Mouse (Mus musculus) embryonic facial prominence, embryonic 15.5 days (tissue): ENCODE data around the gene Ppard. TPM values are rescaled to one million over a fixed set of nuclear protein-coding genes. Genes with fewer than 3 reads are reported as not detected.
"Not testable (repeated sequence)": the region's sequence is repeated elsewhere in the genome, so short reads cannot be mapped to it uniquely, and the experiment has no call there.

Experiments used
- ATAC-seq: fragments of 200-750 bp; cut with Nextera tagmentation; 2 replicates; pipeline ENCODE4 v1.8.0; 2017; ENCODE audit warnings: low read depth, moderate TSS enrichment; ENCODE audit not compliant: insufficient number of reproducible peaks, low FRiP score, low TSS enrichment
- H3K27ac ChIP-seq: fragments of 300-500 bp; sonication (generic); replicated peaks from 2 replicates; pipeline ENCODE4 v1.5.1; 2015; ENCODE audit warnings: mild to moderate bottlenecking, inconsistent platforms
- H3K27me3 ChIP-seq: fragments of 300-500 bp; sonication (generic); 2 replicates; pipeline ENCODE4 v1.6.1; 2015; ENCODE audit warnings: inconsistent platforms
- H3K36me3 ChIP-seq: fragments of 300-500 bp; sonication (generic); 2 replicates; pipeline ENCODE4 v1.6.1; 2015; ENCODE audit warnings: mild to moderate bottlenecking, inconsistent platforms
- H3K4me1 ChIP-seq: fragments of 300-500 bp; sonication (generic); 2 replicates; pipeline ENCODE4 v1.6.1; 2015; ENCODE audit warnings: inconsistent platforms
- H3K4me2 ChIP-seq: fragments of 300-500 bp; sonication (generic); replicated peaks from 2 replicates; pipeline ENCODE4 v1.6.1; 2015; ENCODE audit warnings: mild to moderate bottlenecking, inconsistent platforms
- H3K4me3 ChIP-seq: fragments of 300-500 bp; sonication (generic); replicated peaks from 2 replicates; pipeline ENCODE4 v1.5.1; 2015; ENCODE audit warnings: mild to moderate bottlenecking, inconsistent platforms
- H3K9ac ChIP-seq: fragments of 300-500 bp; sonication (generic); 2 replicates; pipeline ENCODE4 v1.6.1; 2015; ENCODE audit warnings: inconsistent platforms
- H3K9me3 ChIP-seq: fragments of 300-500 bp; sonication (generic); replicated peaks from 2 replicates; pipeline ENCODE4 v1.6.1; 2016; ENCODE audit warnings: inconsistent platforms
- WGBS: fragments of 180-500 bp; shearing (Covaris S2); methylation state at CpG from one replicate; pipeline ENCODE4 v1.1.7; 2015; 5-methylcytosine and 5-hydroxymethylcytosine counted together
- polyA plus RNA-seq: library from polyadenylated mRNA; unstranded; fragments of >200 nt; fragmentation: Nextera tagmentation; extraction: Ambion mirVana; gene quantifications from 2 replicates; pipeline ENCODE4 v1.2.1, GENCODE M21; 2015

Gene Ppard
- polyA plus RNA-seq, 1 experiment from 2014 or later = 3.2 TPM

- peak within 1 kb of the TSS; percentile 52 for H3K4me3 ChIP-seq
- peaks cover 6% of the 10 kb centered on the region for H3K36me3 ChIP-seq
- WGBS = 11% methylated on average over 26 of the region's 26 CpGs
- ATAC-seq = peak; percentile 91
- H3K9ac ChIP-seq = peak within 1 kb of the TSS; percentile 48
- no peaks in the 10 kb centered on the region for H3K9me3 ChIP-seq
- H3K27me3 ChIP-seq = no peaks in the 10 kb centered on the region
- peak within 1 kb of the TSS; percentile 84 for H3K4me2 ChIP-seq
- H3K4me1 ChIP-seq = peaks cover 33% of the 10 kb centered on the region
- H3K27ac ChIP-seq = peak within 1 kb of the TSS; percentile 91
These were observed 24.7 kb upstream of the Ppard start, which contains the start of gene Def6 for GRCm38 (mm10) chr17:28207591-28208313. Gene Def6, plus strand, starts transcription at chr17:28207778.

- Histone ChIP-seq H3K4me3 (peak overlapping the region; percentile 52), H3K36me3 (peaks cover 1% of the 10 kb centered on the region; the same call in 1 of the 2 replicates), H3K4me2 (peak overlapping the region; percentile 84), H3K27me3 (no peaks in the 10 kb centered on the region), H3K4me1 (peaks cover 33% of the 10 kb centered on the region), H3K27ac (peak overlapping the region; percentile 91; the same call in 1 of the 2 replicates), H3K9me3 (no peaks in the 10 kb centered on the region), H3K9ac (peak overlapping the region; percentile 48)
- 63% methylated on average over 8 of the region's 8 CpGs for WGBS
- no peak for ATAC-seq
These were observed 24.2 kb upstream of the Ppard start for GRCm38 (mm10) chr17:28208314-28208612.

- H3K9me3 ChIP-seq = no peaks in the 10 kb centered on the region
- ATAC-seq = no peak
- WGBS = 64% methylated on average over 4 of the region's 4 CpGs
- H3K4me3 ChIP-seq = no peak overlapping the region
- H3K27me3 ChIP-seq = no peaks in the 10 kb centered on the region
- H3K4me2 ChIP-seq = no peak overlapping the region
- no peaks in the 10 kb centered on the region for H3K36me3 ChIP-seq
- no peak overlapping the region for H3K9ac ChIP-seq
- H3K4me1 ChIP-seq = peaks cover 33% of the 10 kb centered on the region
- no peak overlapping the region for H3K27ac ChIP-seq
These were observed 22.9 kb upstream of the Ppard start for GRCm38 (mm10) chr17:28209457-28210110.

GRCm38 (mm10) chr17:28211921-28212341, 20.6 kb upstream of the Ppard start:
- no peak for ATAC-seq
- Histone ChIP-seq H3K4me2 (no peak overlapping the region), H3K36me3 (no peaks in the 10 kb centered on the region), H3K9ac (no peak overlapping the region), H3K27me3 (no peaks in the 10 kb centered on the region), H3K4me3 (no peak overlapping the region), H3K9me3 (no peaks in the 10 kb centered on the region), H3K27ac (no peak overlapping the region), H3K4me1 (peaks cover 26% of the 10 kb centered on the region)
- WGBS = 67% methylated on average over 6 of the region's 6 CpGs

- Histone ChIP-seq H3K36me3 (no peaks in the 10 kb centered on the region), H3K9ac (no peak overlapping the region), H3K9me3 (no peaks in the 10 kb centered on the region), H3K27me3 (no peaks in the 10 kb centered on the region), H3K4me1 (peaks cover 25% of the 10 kb centered on the region), H3K4me3 (no peak overlapping the region), H3K4me2 (no peak overlapping the region), H3K27ac (no peak overlapping the region)
- 52% methylated on average over 9 of the region's 9 CpGs for WGBS
- no peak for ATAC-seq
These were observed 20.1 kb upstream of the Ppard start for GRCm38 (mm10) chr17:28212391-28212790.

- no peaks in the 10 kb centered on the region for H3K27me3 ChIP-seq
- H3K9me3 ChIP-seq = no peaks in the 10 kb centered on the region
- peaks cover 24% of the 10 kb centered on the region for H3K4me1 ChIP-seq
- H3K4me3 ChIP-seq = no peak overlapping the region
- H3K9ac ChIP-seq = no peak overlapping the region
- WGBS = 32% methylated on average over 4 of the region's 4 CpGs
- H3K36me3 ChIP-seq = no peaks in the 10 kb centered on the region
- ATAC-seq = no peak
- H3K4me2 ChIP-seq = no peak overlapping the region
- no peak overlapping the region for H3K27ac ChIP-seq
These were observed 19.3 kb upstream of the Ppard start for GRCm38 (mm10) chr17:28213236-28213635.

GRCm38 (mm10) chr17:28216791-28217190, 15.7 kb upstream of the Ppard start:
- H3K27me3 ChIP-seq = no peaks in the 10 kb centered on the region
- ATAC-seq = no peak
- H3K9ac ChIP-seq = no peak overlapping the region
- no peak overlapping the region for H3K4me3 ChIP-seq
- H3K4me2 ChIP-seq = no peak overlapping the region
- H3K9me3 ChIP-seq = no peaks in the 10 kb centered on the region
- no peak overlapping the region for H3K27ac ChIP-seq
- H3K36me3 ChIP-seq = no peaks in the 10 kb centered on the region
- peaks cover 14% of the 10 kb centered on the region for H3K4me1 ChIP-seq
- 85% methylated on average over 9 of the region's 9 CpGs for WGBS

GRCm38 (mm10) chr17:28217721-28218649, 14.5 kb upstream of the Ppard start:
- no peaks in the 10 kb centered on the region for H3K27me3 ChIP-seq
- WGBS = 19% methylated on average over 23 of the region's 23 CpGs
- H3K9ac ChIP-seq = no peak overlapping the region
- H3K9me3 ChIP-seq = no peaks in the 10 kb centered on the region
- peak overlapping the region; percentile 70 for H3K27ac ChIP-seq
- H3K4me2 ChIP-seq = peak overlapping the region; percentile 15
- peaks cover 17% of the 10 kb centered on the region for H3K4me1 ChIP-seq
- ATAC-seq = no peak
- peak overlapping the region; percentile 15; the same call in 1 of the 2 replicates for H3K4me3 ChIP-seq
- no peaks in the 10 kb centered on the region for H3K36me3 ChIP-seq

GRCm38 (mm10) chr17:28222463-28222862, 10.0 kb upstream of the Ppard start:
- not testable (repeated sequence) for H3K27me3 ChIP-seq, H3K27ac ChIP-seq, H3K36me3 ChIP-seq, H3K4me3 ChIP-seq, H3K9me3 ChIP-seq, H3K9ac ChIP-seq, H3K4me2 ChIP-seq, ATAC-seq
- WGBS = 92% methylated on average over 10 of the region's 10 CpGs
- peaks cover 44% of the 10 kb centered on the region for H3K4me1 ChIP-seq

GRCm38 (mm10) chr17:28223561-28224391, 8.7 kb upstream of the Ppard start:
- H3K9me3 ChIP-seq = no peaks in the 10 kb centered on the region
- H3K27me3 ChIP-seq = no peaks in the 10 kb centered on the region
- peak overlapping the region; percentile 92 for H3K4me2 ChIP-seq
- peak overlapping the region; percentile 91 for H3K27ac ChIP-seq
- H3K9ac ChIP-seq = peak overlapping the region; percentile 50
- peaks cover 34% of the 10 kb centered on the region for H3K4me1 ChIP-seq
- peak; percentile 88 for ATAC-seq
- H3K4me3 ChIP-seq = peak overlapping the region; percentile 50
- WGBS = under 1% methylated on average over 46 of the region's 46 CpGs
- peaks cover 7% of the 10 kb centered on the region; the same call in 1 of the 2 replicates for H3K36me3 ChIP-seq
